Mouse (Mus musculus): ENCODE data around the gene Rabgap1l.
"Not testable (repeated sequence)": the region's sequence is repeated elsewhere in the genome, so short reads cannot be mapped to it uniquely, and the experiment has no call there.

Gene Rabgap1l

GRCm38 (mm10) chr1:160703813-160704212 lies 89.2 kb downstream of the Rabgap1l start:
- no peak for DNase-seq (ENCODE audit: extremely low spot score, low spot score)

DNA sequence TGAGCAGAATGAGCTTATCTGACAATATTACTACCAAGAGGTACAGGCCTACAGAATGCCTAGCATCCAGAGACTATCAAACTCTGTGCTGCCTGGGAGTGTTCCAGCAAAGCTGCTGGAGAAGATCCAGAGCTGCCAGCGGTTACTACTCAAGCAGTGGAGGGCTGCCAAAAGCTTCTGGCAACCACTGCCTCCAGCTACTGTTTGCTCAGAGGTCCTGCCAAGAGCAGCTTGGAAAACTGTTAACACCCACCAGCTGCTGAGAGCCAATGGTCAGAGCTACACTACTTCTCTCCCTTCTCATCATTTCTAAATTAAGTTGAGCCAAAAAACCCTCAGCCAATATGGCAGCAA lies 99.9 kb downstream of the Rabgap1l start:
- no peak for DNase-seq (ENCODE audit: extremely low spot score, low spot score)

GRCm38 (mm10) chr1:160692224-160693093 lies 100.6 kb downstream of the Rabgap1l start:
- DNase-seq (ENCODE audit: extremely low spot score, low spot score): no peak

- DNase-seq (ENCODE audit: extremely low spot score, low spot score): no peak
Measured at GRCm38 (mm10) chr1:160691196-160691590, 101.8 kb downstream of the Rabgap1l start.

DNA sequence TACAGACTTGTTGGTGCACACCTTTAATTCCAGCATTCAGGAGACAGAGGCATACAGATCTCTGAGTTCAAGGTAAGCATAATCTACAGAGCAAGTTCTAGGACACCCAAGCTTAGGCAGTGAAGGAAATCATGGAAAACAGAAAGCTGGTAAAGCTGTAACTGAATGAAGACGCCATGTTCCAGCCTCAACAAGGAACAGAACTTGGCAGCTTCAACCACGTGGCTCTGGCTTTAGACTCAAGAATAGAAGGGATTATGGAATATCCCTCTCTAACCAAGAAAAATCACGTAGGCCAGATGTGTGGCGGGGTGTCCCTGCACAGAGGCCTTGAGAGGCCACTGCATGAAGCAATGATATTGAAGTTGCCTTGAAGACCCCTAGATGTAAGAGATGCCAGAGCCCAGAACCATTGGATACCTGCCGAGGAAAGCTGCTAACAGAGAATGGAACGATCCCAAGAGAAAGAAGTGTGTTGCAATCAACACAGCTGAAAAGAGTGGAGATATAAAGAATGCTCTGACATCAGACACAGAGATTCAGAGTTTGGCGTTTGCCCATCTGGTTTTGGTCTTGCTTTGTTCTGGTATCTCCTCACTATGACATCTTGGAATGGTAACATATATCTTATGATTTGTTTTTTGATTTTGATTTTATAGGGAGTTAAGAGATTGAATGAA lies 102.4 kb downstream of the Rabgap1l start:
- DNase-seq (ENCODE audit: extremely low spot score, low spot score): no peak

DNA sequence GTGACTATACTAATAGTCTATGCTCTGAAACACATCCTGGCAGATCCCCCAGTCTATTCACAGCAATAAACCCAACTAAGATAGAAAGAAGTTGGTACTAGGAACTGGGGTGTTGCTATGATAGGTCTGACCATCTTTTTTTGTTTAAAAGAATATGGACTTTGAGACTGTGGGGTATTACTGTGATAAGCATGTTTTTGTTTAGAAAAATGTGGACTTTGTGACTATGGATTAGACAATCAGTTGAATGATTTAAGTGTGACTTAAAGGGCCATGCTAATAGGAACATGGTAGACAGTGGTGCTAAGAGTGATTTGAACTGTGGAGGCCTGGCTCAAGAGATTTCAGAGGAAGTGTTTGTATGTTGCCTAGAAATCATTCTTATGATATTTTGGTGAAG lies 103.5 kb downstream of the Rabgap1l start:
- no peak for DNase-seq (ENCODE audit: extremely low spot score, low spot score)

GRCm38 (mm10) chr1:160684251-160684650 lies 108.8 kb downstream of the Rabgap1l start:
- DNase-seq (ENCODE audit: extremely low spot score, low spot score): no peak

GRCm38 (mm10) chr1:160681398-160682050 lies 111.5 kb downstream of the Rabgap1l start:
- DNase-seq (ENCODE audit: extremely low spot score, low spot score): no peak

DNA sequence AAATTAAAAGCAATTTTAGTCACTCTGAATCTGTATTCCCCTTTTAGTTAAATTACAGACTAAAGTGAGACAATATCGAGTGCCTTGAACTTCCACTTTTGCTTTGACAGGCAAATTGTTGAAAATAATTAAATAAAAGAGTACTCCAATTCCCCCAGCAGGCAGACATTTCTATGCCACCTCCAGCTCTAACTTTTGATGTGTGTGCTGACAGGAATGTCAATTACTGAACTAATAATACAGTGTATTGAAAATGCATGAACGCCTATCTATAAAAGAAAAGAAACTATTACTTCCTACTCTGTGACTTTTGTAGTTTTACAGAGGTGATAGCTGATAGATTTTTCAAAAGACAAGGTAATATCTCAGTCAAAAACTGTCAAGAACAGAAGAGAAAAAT lies 118.2 kb downstream of the Rabgap1l start:
- DNase-seq (ENCODE audit: extremely low spot score, low spot score): no peak

DNA sequence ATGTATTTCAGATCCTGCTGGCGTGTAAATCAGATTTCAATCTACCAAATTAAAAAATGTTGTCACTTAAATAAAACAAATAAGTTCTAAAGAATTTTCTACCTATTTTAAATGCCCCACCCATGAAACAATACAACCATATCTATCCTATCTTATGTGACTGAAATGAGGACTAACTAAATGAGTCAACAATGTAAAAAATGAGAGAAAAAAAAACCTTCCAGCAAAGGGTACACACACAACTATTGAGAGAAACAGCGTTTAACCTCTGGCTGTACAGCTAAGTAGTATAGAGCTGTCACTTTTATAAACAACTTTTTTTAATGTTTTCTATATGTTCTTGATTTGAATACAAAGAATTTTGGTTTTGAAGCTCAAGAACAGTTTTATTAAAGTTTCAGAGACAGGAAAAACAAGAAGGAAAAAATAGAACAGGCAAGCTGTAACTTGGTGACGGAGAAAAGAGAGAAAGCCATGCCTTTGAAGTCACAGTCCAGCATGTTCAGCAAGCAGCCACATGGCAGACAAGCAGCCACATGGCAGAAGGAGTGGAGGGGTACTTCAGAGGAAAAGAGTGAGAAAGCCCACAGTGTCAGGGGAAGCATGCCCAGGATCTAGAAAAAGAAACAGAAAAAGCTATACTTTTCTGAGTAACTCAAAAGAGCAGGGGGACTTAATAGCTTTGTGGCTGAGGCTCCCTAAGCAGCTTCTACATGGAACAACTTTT lies 120.8 kb downstream of the Rabgap1l start:
- DNase-seq (ENCODE audit: extremely low spot score, low spot score): no peak

- DNase-seq (ENCODE audit: extremely low spot score, low spot score): peak; percentile 17
Measured at GRCm38 (mm10) chr1:160655806-160656470, 137.1 kb downstream of the Rabgap1l start.

DNA sequence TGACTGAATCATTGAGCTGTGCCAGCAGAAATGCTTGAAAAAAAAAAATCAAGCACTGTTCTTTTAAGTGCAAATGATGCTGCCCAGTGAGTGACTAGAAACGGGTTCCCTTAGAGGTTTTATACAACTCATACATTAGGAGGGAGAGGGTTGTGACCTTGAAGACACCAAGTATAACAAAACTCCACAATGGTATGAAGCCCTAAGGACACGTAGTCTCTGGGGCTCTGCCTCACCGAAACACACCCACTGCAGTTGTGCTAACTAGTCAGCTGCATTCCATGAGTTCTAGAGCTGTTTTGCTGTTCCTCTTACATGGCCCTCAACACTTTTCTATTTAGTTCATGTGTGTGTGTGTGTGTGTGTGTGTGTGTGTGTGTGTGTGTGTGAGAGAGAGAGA lies 141.3 kb downstream of the Rabgap1l start:
- DNase-seq (ENCODE audit: extremely low spot score, low spot score): no peak

DNA sequence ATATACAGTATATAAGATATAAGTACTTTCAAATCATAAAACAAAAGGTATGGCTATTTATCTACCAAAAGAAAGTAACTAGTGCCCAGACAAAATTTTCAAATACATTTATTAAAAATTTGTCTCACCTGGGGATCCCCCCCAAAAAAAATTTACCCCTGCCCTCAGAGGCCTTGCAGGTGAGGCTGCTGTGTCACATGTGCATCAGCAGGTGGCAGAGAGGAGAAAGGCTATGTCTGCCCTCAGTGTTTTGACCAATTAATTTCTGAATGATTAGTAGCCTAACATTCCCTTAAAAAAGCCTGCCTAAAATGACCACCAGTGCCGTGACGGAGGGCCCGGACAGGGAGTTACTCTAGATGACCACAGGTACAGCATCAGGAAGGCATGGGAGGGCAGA lies 147.6 kb downstream of the Rabgap1l start:
- DNase-seq (ENCODE audit: extremely low spot score, low spot score): no peak

GRCm38 (mm10) chr1:160628213-160628932 lies 164.6 kb downstream of the Rabgap1l start:
- no peak for DNase-seq (ENCODE audit: extremely low spot score, low spot score)

DNA sequence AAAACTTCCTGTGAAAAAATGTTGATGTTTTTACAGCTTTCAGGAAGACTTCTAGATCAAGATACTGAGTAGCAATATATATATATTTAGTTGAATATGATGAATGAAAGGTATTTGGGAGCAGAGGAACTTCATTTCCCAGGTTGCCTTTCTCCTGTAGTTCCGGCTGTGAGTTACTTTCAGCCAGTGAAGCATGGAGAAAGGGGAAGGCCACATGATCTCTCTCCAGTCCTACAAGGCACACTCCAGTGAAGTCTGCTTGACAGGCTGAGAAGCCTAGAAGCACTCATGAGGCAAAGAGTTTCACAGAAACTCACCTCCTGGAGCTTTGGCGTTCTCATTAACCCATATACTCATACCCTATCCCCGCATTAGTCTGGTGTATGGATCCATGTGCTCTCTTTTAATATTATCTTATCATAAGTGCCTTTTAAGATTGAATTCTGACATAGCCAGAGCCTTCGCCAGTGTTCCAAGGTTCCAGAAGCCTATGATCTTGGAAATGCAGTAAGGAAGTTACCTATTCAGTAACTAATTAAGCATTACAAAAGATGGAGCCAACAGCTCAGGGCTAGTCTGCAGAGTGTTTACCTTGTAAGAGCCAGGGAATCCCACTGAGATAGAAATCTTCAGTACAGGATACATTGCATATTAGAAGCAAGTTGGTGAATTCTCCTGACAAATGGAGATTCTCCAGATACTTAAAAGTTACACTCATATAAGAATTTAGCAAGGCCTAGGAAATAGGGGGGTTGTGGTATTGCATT lies 168.5 kb downstream of the Rabgap1l start:
- DNase-seq (ENCODE audit: extremely low spot score, low spot score): not testable (repeated sequence)

DNA sequence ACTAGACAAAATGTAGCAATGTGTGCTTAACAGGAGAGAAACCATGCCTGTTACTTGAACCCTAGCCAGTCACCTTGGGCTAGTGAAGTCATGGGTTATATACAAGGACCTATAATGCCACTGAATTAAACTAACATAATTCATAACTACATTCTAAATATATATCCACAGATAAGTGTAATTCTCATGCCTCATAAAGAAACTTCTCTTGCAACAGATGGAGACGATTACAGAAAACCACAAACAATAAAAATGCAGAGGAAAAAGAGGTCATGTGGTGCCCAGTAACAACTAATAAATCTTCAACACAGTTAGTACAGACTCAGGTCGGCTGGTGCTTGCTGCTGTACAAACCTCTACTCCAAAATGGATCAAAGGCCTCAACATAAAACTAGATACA lies 174.8 kb downstream of the Rabgap1l start:
- no peak for DNase-seq (ENCODE audit: extremely low spot score, low spot score)

DNA sequence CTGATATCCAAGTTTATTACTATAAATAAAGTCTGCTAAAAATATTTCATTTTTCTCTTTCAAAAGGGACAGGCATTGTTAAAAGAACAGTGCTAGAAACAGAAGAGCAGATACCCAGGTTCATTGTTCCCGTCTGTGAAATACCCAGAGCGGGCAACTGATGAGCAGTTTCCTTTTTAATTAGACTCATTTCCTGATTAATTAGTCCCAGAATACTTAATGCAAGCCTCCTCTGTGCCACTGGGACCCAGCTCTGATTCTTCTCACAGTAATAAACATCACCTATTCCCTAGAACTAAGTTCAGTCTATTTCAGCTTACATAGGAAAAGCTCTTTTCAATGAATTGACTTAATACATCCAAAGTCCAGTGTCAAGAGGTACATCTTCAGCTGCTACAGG lies 186.6 kb downstream of the Rabgap1l start:
- DNase-seq (ENCODE audit: extremely low spot score, low spot score): no peak

- not testable (repeated sequence) for DNase-seq (ENCODE audit: extremely low spot score, low spot score)
Measured at GRCm38 (mm10) chr1:160603312-160603711, 189.7 kb downstream of the Rabgap1l start.

- no peak for DNase-seq (ENCODE audit: extremely low spot score, low spot score)
Measured at GRCm38 (mm10) chr1:160597369-160597768, 195.6 kb downstream of the Rabgap1l start.

GRCm38 (mm10) chr1:160596948-160597270 lies 196.1 kb downstream of the Rabgap1l start:
- DNase-seq (ENCODE audit: extremely low spot score, low spot score): no peak
